Mouse (Mus musculus) adrenal gland, postnatal 10 days (tissue): Measurements from ENCODE around the gene Shank2. TPM values are rescaled to one million over a fixed set of nuclear protein-coding genes. Genes with fewer than 3 reads are reported as not detected.

ENCODE experiments used
- DNase-seq: peaks from one replicate; pipeline ENCODE4 v3.0.0; 2021; ENCODE audit warnings: mixed read lengths
- total RNA-seq, 2 experiments: library from RNA; stranded (reverse); gene quantifications; 2 replicates each; pipeline ENCODE4 v1.2.3; 2021

The Shank2 gene
- total RNA-seq, 2 experiments from 2014 or later = 3.6 to 6.5 TPM

DNA sequence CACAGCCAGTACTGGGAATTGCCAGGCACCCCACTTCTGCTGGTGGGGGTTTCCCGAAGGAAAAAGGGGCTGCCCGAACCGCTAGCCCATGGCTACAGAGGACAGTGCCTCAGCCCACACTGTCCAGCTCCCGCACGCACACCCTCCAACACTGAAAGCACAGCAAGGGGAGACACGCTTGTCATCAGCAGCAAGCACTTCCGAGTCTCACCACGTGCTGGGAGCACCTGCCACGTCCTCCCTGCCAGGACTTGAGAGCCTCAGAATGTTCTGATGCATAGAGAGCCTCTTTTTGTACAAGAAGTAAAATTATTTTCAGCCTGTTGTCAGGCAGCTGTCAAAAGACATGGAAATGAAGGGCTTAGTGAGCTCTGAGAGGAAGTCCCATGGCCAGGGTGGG lies 169.0 kb downstream of the Shank2 start:
- DNase-seq = no peak

DNA sequence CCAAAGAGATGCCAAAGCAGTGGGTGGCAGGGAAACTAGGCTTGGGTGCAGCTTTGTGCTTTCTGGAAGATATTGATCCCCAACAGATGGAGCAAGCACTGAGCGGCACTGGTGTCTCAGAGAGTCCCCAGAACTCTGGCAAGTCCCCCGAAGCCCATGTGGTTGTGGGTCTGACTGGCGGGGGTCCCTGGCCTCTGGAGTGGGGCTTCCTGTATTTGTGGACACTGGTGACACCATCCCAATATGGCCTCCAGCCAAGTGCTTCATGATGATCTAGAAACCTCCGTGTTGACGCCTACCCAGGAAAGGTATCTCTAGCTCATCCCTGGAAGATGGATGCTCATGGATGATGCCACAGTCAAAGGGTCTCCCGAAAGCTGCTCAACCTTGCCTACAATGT lies 172.1 kb downstream of the Shank2 start:
- no peak for DNase-seq

DNA sequence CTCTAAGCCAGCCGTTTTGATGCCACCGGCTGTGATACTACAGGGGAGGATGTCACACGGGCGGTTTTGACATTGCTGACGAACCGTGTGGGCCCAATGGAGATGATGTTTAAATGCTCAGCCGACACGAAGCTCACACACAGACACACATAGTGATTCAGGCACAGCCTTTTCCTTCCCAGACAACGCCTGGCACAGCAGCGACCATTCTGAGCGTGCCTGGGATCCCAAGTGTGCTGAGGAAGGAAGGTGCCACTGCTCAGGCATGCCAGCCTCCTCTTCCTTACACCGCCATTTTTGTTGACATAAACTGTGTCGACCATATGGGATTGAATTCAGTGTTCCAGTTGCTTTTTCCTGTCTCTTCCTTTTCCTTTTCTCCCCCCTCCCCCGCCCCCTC lies 172.6 kb downstream of the Shank2 start:
- DNase-seq = no peak

DNA sequence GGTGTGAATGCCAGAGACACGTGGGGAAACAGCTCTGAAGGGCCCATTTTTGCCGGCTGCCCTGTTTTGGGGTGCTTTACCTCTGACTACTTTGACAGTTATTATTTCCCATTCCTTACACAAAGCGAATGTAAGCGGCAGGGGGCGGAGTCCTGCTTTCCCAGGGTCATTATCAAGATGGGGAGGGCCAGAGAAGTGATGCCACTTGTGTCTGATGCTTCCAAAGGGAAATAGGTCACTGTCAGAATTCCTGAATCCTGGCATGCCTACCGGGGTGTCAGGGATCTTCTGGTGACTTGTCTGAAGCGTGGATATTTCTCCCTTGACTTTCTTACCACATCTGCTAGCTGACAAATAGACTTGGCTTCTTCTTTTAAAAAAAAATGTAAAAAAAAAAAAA lies 173.3 kb downstream of the Shank2 start:
- peak; percentile 14 for DNase-seq

DNA sequence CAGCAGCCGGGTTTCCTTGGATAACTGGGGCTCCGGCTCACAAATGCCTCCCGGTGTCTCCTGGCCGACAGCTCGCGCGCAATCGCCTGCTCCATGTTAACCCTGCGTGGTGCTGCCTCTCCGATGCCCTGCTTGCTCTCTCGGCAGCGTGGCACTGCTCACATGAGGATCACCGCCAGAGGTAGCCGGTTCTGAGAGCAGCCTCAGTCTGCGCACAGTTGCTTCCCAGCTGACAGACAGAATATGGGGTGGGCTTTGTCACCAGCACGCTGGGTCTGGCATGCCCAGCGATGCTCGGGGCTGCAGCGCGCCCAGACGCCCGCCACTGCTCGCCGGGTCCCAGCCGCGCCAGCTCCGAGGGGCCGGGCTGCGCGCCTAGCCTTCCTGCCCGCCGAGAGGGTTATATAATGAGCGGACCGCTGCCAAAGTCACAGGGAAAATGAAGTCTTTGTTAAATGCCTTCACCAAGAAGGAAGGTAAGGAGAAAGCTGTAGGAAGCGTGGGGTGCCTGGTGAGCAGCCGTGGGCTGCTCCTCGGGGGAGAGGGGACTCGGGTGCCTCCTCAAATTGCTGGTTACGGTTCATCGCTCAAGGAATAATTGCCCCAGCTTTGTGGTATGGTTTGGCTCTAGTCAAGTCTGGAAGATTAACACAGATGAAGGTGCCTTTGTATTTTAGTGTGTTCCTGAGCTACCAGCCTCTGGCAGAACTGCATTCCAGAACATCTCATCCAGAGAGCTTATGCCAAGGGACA lies 173.9 kb downstream of the Shank2 start:
- peak; percentile 22 for DNase-seq

DNA sequence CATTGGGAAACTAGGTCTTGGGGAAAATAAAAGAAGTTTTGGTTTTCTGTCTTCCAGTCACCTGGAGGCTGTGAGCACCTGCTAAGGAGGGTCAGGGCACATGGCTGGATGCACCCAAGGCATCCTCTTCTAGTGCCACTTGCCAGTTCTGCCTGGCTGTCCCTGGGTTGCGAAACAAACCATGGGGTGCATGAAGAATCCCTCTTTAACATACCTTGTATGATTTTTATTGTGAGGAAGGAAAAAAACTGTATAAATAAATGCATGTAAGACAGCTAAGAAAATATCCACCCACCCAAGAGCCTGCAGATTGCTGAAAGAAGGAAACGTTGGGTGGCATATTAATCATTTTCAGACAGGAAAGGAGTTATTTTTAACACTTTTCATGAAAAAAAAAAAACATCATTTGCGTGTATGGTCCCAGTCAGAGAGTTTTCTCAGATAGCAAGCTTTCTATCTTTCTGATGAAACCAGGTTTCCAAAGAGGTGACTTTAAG lies 174.6 kb downstream of the Shank2 start:
- DNase-seq = no peak

DNA sequence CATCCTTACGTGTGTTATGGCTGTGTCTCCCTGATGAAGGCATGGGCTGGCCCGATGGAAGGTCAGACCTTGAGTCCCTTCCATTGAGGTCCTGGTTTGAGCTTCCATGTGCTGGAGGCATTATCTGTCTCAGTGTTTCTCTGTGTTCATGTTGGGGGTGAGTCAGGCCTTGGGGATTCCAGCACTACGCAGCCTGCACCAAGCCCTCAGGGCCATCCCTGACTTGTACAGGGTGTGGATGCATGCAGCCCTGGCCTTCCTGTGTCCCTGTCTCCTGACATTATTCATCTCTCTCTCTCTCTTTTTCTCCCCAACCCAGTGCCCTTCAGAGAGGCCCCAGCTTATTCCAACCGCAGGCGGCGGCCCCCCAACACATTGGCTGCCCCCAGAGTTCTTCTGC lies 177.7 kb downstream of the Shank2 start:
- peak; percentile 53 for DNase-seq

DNA sequence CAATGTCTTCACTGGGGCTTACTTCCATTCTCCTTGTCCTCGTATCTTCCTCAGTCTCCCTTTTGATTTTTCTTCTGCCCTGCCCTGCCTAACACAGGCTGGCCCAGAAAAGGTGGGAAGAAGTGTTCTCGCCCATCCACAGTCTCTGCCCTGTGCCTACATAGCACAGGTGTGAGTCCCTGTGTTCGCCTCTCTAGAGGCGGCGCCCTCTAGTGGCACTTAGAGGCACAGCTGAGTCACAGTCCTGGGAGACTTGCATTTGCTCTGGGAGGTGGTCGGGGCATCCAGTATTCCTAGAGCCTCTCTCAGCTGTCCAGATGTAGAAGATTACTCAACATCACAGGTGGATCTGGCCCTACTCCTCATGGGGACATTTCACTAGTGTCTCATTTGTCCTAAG lies 179.2 kb downstream of the Shank2 start:
- peak; percentile 74 for DNase-seq

DNA sequence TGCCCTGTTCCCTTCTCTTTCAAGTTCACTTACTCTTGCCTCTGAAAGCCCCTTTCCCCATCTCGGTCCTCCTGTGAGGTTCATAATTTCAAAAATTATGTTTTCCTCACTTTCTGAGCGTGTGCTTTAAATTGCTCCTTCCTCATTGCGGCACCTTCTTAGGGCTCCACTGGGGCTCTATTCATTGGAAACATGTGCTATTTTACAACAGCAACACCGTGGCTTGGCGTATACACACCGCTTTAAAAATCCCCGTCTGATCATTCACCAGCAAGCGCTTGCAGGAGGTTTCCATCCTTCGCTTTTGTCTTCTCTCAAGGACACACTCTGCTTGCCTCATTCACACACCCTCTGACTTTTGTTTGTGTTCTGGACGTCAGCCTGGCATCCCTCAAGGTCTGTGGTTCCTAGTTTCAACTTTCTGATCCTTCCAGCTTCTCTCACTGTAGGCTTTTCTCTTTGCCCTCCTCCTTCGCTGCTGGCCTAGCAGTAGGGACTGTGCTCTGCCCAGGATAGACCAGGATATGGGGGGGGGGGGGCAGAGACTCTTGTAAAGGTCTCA lies 186.2 kb downstream of the Shank2 start:
- peak; percentile 61 for DNase-seq

DNA sequence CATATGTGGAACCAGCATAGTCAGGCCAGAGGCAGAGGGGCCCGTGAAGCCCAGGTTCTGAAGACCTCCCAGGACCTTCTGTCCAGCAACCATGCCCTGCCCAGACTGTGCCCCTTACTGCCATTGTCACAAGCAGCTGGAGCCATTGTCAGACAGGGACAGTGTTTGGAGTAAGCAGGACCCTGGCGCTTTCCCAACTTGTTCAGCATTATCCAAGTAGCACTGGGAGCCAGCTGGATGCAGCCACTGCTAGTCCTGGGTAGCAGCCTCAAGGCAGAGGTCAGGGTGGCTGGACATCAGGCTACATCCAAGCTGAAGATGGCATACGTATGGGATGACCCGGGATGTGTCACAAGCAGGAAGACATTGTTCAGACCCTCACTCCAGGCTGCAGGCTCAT lies 187.7 kb downstream of the Shank2 start:
- no peak for DNase-seq

DNA sequence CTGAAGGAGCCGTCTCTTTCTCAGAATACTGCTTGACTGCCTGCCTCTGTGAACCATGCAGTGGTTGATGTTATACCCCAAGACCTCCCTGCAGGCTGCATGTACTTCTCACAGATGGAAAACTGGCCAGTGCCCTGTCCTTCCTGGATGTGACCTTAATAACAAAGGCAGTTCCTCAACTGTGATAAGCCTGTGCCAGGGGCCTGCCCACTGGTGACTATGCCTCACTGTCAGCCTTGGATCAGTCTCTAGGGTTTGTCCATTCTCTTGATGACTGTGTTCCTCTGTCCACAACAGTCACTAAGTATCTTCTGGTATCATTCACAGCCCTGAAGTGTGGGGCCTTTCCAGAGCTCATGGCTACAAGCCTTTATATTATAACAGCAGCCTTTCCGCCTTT lies 196.8 kb downstream of the Shank2 start:
- peak; percentile 71 for DNase-seq

DNA sequence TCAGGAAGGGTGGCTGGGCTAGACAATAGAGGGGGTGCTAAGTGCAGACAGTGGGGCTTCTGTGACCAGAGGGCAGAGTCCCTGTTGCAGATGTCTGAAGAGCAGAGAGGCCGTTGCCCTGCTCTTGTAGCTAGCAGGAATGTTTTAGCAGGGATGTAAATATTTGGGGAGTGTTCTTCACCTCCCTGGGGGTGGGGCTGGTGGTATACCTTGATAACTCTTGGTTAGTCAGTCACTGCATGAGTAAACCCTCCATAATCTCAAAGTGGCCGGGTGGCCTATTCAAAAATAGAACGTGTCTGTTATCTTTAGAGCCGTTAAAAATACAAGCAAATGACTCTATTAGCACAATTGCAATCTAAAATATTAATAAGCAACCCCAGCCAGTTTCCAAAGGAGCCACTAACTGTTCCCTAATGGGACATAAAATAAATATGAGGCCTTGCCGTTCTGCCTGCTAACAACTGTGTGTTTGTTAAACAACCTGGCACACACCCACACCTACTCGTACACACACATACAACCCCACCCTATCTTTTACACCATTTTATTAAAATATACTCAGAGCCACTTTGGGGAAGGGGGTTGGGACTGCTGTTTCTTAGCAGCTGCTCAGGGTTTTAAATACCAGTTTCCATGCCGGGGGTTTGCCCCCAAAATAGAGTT lies 200.4 kb downstream of the Shank2 start:
- no peak for DNase-seq

DNA sequence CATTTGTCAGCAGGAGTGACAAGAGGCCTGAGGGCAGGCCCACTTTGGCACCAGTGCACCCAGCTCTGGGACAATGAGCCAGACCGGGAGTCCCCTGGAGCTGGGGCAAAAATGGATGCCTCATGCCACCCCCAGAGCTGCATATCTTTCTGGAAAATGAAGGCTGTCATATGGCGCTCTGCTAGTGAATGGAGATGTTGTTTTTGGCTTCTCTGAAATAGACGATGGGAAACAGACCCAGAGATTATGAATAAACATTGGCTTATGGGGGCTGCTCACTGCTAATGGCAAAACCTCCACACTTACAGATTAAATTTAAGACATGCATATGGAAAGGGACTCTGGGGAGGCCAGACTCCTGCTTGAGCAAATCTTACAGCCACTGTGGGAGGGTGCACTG lies 202.6 kb downstream of the Shank2 start:
- DNase-seq = no peak

DNA sequence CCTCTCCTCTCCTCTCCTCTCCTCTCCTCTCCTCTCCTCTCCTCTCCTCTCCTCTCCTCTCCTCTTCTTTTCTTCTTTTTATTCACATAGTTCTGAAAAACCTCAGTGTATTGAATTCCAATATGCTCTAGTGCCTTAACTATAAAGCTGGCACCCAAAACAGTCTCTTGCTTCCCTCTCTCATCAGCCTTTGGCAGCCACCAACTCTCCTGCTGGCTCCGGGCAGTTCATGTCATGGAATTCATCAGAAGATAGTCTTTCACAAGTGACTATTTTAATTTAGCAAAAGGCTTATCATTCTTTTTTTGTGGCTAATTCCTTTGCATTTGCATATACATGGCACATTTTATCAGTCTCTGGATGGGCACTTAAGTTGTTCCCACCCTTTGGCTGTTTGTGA lies 203.4 kb downstream of the Shank2 start:
- no peak for DNase-seq

DNA sequence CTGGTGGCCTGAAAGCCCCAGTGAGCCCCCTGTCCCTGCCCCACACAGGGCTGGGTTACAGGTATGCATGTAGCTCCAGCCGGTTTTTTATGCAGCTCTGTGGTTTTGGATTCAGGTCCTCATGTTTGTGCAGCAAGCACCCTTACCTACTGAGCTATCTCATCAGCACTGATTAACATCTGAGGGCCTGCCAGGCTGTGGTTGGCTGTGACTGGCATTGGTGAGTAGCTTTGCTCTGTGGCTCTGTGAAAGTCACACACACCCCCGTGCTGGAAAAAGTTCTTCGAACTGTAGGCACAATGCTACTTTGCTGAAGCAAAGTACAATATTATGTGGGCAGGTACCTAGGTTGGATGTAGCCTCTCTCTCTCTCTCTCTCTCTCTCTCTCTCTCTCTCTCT lies 204.1 kb downstream of the Shank2 start:
- no peak for DNase-seq

DNA sequence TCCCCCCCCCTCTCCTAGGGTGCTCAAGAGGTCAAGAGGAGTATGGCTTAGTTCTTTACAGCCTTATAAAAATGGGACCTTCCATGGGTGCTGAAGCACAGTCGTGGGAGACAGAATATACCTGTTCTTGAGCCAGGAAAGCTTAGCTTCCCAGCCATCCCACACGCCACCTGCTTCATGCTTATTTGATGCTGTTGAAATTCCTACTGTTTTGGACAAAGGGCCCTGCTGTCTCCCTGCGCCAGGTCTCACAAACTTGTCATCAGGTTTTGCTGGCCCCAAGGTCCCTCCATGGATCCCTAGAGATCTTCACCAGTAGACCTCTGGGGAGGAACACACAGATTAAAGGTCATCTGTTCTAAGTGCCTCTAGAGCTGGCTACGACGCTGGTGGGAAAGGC lies 204.5 kb downstream of the Shank2 start:
- DNase-seq = no peak

DNA sequence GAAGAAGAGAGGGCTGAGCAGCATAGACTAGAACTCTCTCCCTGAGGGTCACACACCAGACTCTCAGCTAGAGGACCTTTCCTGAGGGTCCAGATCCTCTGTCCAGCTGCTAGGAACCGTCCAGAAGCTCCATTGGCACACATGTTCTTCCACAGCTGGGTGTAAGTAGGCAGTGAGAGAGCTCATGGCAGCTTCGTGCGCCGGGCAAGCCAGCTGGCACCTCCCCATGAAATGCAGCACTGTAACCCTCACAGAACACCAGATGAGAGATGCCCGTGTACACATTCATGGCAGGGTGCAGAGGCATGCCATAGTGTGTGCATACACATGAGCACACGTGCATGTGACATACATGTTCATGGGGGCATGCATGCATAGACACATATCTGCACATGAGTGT lies 205.4 kb downstream of the Shank2 start:
- peak; percentile 66 for DNase-seq

DNA sequence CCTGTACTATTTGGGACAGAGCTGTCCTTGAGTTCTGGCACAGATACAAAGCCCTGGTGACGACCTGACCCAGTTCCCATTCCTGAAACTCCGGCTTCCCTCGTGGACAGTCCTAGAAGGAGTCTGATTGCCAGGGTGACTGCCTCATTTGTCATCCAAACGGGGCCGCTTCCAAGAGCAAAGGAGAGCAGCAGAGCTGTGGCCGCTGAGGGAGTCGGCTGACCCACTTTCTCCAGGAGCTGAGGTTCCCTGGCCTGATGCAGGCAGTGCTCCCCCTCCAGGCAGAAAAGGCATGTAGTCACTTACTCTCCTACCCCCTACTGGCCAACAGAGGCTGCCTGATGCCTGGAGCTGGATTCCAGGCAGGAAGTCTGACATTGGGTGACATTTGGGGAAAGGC lies 206.1 kb downstream of the Shank2 start:
- peak; percentile 89 for DNase-seq

DNA sequence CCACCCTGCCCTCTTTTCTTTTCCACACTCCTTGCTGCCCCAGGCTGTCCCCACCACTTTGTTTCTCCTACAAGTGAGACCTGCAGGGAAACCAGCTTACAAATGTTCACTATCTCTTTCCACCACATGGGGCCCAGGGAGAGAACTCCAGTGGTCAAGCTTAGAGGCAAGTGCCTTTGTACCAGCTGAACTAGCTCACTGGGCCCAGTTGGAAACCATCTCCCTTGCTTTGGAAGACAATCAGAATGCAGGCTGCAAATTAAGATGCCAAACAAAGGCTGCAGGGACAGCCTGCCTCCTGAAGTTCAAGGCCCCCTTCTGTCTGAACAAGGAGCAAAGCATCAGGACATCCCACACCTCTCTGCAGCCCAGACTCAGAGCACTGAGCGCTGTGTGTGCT lies 206.9 kb downstream of the Shank2 start:
- no peak for DNase-seq

DNA sequence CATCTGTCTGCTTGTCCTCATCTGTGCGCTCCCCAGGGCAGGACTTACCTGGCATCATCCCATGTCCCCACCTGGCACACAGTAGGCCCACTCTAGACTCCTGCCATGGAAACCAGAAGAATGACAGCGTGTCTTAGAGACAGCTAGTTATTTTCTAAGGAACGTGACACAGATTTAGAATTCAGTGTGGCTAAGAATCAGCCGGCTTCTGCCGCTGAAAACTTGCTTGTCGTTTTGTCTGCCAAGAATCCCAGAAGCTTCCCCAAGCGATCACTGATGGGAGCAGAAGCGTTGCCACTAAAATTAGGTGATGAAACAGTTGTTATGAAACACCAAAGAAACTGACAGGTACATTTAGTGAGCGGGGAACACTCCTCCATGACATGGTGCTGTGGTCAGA lies 208.8 kb downstream of the Shank2 start:
- no peak for DNase-seq

DNA sequence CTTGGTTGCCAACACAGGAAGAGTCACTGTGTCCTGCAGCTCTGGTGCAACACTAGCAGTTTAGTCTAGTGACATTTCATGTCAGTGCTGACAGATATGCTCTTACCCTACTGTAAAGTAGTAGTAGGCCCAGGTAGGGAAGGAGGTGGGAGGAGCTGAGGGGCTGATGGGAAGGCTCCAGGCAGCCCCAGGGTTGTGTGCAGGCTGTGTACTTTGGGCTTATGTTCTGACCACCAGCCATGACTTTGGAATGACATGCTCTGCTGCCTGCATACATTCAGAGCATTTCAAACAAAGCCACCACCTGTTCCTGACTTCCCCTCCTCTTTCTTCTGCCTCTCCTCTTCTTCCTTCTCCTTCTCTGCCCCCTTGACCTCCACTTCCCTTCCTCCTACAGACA lies 211.0 kb downstream of the Shank2 start:
- DNase-seq = no peak

DNA sequence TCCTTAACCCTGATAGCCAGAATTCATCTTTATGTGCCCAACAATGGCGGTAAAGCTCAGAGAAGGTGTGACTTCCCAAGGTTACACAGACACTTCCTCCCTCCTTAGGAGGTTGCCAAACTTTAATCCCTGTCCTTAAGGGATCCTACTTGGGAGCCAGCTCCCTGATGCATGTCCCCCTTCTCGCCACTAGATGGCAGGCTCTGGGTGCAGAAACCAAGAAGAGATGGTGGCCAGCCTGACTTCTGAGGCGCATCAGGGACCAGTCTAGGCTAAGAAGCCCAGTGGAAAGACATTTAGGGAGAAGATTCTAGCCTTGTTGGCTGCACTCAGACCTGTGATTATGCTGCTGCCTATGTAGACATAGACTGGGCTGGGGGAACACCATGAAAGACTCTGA lies 215.5 kb downstream of the Shank2 start:
- DNase-seq = peak; percentile 80

DNA sequence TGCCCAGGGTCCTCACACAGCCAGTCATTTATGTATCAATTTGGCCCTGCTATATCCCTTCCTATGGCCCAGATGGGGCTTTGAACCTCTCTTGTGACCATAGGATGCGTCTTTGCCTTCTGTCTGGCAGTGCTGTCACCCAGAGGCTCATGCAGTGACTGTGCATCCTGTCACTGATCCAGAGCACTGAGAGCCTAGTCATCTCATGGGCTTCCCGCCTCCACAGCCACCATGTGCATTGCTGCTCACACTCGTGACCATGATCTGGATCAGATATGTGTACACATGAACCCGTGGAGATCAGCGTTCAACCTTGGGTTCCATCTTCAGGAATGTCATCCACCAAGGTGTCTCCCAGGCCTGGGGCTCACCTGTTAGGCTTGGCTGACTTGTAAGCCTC lies 227.0 kb downstream of the Shank2 start:
- no peak for DNase-seq

DNA sequence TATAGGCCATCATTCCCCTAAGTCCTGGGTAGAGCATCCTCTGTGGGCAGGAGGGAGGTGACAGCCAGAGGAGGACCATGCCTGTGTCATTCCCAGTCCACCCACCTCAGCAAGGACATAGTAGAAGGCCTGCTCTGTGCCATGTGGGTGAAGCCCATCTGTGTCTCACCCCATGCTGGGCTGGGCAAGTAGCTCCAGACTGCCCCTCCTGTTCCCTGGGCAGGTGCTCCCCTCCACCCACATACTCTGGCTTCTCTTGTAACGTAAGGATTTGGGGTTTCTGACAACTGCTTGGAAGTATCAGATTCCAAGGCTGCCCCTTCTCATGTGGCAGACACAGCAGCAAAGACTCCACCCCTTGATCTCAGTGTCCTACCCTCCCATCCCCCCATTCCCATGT lies 227.7 kb downstream of the Shank2 start:
- DNase-seq = no peak
